Mouse (Mus musculus) megakaryocyte, embryonic 14.5 days (primary cell): ENCODE measurements around the gene Adcy9. TPM values are rescaled to one million over a fixed set of nuclear protein-coding genes. Genes with fewer than 3 reads are reported as not detected.

Source experiments
- H3K27me3 ChIP-seq: replicated peaks from 2 replicates; pipeline ENCODE3; 2012; ENCODE audit warnings: inconsistent platforms
- H3K36me3 ChIP-seq: replicated peaks from 2 replicates; pipeline ENCODE3; 2012; ENCODE audit warnings: low read length, inconsistent platforms, mixed read lengths
- H3K4me1 ChIP-seq: 2 replicates; pipeline ENCODE4 v1.6.1; 2012; ENCODE audit warnings: inconsistent platforms
- H3K4me3 ChIP-seq: replicated peaks from 2 replicates; pipeline ENCODE3; 2012; ENCODE audit warnings: moderate library complexity, mild to moderate bottlenecking, inconsistent platforms
- H3K9me3 ChIP-seq: 2 replicates; pipeline ENCODE4 v1.6.1; 2012; ENCODE audit warnings: inconsistent platforms
- FLI1 ChIP-seq: IDR thresholded peaks from 2 replicates; pipeline ENCODE4 v1.6.1; 2012; ENCODE audit warnings: low read length, inconsistent platforms, mixed read lengths
- GATA1 ChIP-seq: IDR thresholded peaks from 3 replicates; pipeline ENCODE4 v1.6.1; 2012; ENCODE audit warnings: mixed read lengths, low read length, inconsistent platforms, borderline replicate concordance
- polyA plus RNA-seq: library from polyadenylated mRNA; stranded (reverse); fragments of >175 nt; gene quantifications from 2 replicates; pipeline ENCODE4 v1.2.3, GENCODE M21; 2012; ENCODE audit warnings: low replicate concordance; ENCODE audit not compliant: insufficient read depth

Adcy9 gene
- polyA plus RNA-seq, 1 experiment, result 3.5 TPM

GRCm38 (mm10) chr16:4444378-4444777 is 24.1 kb upstream of the Adcy9 start:
- H3K36me3 ChIP-seq, result no peaks in the 10 kb centered on the region
- no peaks in the 10 kb centered on the region for H3K9me3 ChIP-seq
- H3K4me3 ChIP-seq, result no peak overlapping the region
- peaks cover 16% of the 10 kb centered on the region for H3K4me1 ChIP-seq
- H3K27me3 ChIP-seq, result peaks cover 18% of the 10 kb centered on the region
- TF ChIP-seq FLI1, result no peak
- no peak for TF ChIP-seq GATA1

DNA sequence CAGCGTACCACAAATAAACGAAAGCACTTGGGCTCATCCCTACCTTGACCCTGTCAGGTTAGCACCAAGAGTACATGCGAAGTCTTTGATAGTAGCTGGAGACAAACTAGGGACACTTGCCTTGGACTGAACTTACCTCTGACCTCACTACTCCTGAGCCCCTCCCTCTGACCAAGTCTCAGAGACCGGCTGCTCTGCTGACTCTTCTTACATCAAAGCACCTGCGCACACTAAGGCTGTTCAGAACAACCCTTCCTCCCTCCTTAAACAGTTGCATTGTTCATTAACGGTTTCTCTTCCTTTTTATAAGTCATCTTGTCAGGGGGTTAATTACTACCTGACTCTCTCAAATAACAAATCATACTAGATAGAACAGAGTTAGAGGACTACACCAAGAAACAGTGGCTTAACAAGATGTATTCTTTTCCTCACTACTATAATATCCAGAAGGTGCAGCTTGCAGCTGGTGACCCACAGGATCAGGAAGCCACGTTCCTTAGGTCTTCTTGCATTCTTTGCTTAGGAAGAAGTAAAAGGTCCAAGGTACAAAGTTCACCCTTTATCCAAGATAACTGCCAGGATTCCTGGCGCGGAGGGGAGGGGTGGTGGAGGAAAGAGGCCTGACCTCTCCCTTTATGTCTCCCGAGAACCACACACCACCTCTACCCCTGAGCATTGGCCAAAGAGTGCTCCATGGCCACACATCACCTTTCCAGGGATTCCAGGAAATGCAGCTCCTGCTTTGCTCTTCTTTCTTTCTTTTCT is 19.2 kb upstream of the Adcy9 start:
- H3K36me3 ChIP-seq, result no peaks in the 10 kb centered on the region
- H3K4me1 ChIP-seq, result peaks cover 53% of the 10 kb centered on the region
- H3K27me3 ChIP-seq, result peaks cover 4% of the 10 kb centered on the region
- H3K4me3 ChIP-seq, result no peak overlapping the region
- H3K9me3 ChIP-seq, result no peaks in the 10 kb centered on the region
- no peak for TF ChIP-seq FLI1
- TF ChIP-seq GATA1, result no peak

- Histone ChIP-seq H3K4me3 (no peak overlapping the region), H3K27me3 (peaks cover 22% of the 10 kb centered on the region), H3K9me3 (no peaks in the 10 kb centered on the region), H3K4me1 (peaks cover 70% of the 10 kb centered on the region), H3K36me3 (no peaks in the 10 kb centered on the region)
- TF ChIP-seq FLI1 (peak; percentile 61; the same call in 1 of the 2 replicates), GATA1 (no peak)
These were observed 16.4 kb upstream of the Adcy9 start for GRCm38 (mm10) chr16:4436738-4437137.

DNA sequence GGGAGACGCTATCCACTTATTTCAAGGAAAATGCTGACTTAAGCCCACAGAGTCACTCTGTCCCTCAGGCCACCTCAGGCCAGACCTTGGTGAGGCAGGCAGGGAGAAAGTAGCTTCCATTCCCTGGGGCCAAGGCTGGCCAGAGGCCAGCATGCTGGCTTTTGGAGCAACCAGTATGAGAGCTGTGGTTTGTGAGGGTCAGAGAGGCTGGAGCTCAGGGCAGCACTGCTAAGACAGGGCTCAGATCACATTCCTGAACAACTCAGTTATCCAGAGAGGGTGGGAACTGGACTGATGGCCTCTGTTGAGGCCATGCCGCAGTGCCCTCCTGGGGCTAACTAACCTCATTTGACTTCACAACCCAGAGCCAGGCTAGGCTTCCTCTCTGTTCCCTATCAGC is 15.1 kb upstream of the Adcy9 start:
- TF ChIP-seq FLI1, result no peak
- no peak for TF ChIP-seq GATA1

GRCm38 (mm10) chr16:4431841-4432240 is 11.5 kb upstream of the Adcy9 start:
- H3K36me3 ChIP-seq, result no peaks in the 10 kb centered on the region
- H3K27me3 ChIP-seq, result peaks cover 31% of the 10 kb centered on the region
- H3K4me3 ChIP-seq, result no peak overlapping the region
- TF ChIP-seq FLI1 (no peak), GATA1 (no peak)
- peaks cover 68% of the 10 kb centered on the region for H3K4me1 ChIP-seq
- peaks cover 16% of the 10 kb centered on the region for H3K9me3 ChIP-seq

More for the DNA sequence above, 15.1 kb upstream of the Adcy9 start:
- Histone ChIP-seq H3K4me3 (no peak overlapping the region), H3K27me3 (peaks cover 26% of the 10 kb centered on the region), H3K4me1 (peaks cover 84% of the 10 kb centered on the region), H3K9me3 (no peaks in the 10 kb centered on the region), H3K36me3 (no peaks in the 10 kb centered on the region)

- Histone ChIP-seq H3K4me1 (peaks cover 63% of the 10 kb centered on the region), H3K27me3 (peaks cover 33% of the 10 kb centered on the region)
These were observed 10.7 kb upstream of the Adcy9 start for GRCm38 (mm10) chr16:4431013-4431412.

GRCm38 (mm10) chr16:4430232-4430631 is 9.9 kb upstream of the Adcy9 start:
- no peaks in the 10 kb centered on the region for H3K36me3 ChIP-seq
- peaks cover 16% of the 10 kb centered on the region for H3K9me3 ChIP-seq
- TF ChIP-seq GATA1 (no peak), FLI1 (no peak)

More at GRCm38 (mm10) chr16:4431013-4431412, 10.7 kb upstream of the Adcy9 start:
- TF ChIP-seq FLI1 (no peak), GATA1 (no peak)
- Histone ChIP-seq H3K4me3 (no peak overlapping the region), H3K9me3 (peaks cover 16% of the 10 kb centered on the region), H3K36me3 (no peaks in the 10 kb centered on the region)

DNA sequence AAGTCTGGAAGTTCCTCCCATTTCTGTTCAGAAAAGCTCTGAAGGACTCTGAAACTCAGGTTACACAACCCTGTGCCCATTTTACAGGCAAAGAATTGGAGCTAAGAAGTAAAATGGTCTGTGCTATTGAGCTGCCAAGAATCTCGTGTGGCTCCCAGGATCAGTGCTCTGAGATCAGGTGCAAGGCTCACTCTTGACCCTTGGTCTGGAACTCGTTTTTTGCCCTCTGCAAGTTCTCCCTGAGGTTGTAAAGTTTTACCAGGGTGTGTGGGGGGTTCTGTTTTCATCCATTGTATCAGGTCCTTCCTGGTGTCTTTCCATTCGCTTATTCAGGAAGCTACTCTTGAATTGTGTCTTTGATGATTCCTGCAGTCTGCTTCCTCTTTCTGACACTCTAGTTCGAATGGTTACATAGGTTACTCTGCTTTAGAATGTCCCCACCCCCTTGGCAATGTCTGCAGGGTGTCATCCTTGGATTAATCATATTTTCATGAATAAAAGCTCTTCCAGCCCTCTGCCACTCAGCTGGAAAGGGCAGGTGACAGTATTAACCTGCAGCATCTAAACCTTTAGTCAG is 5.4 kb upstream of the Adcy9 start:
- Histone ChIP-seq H3K4me1 (peaks cover 69% of the 10 kb centered on the region), H3K36me3 (no peaks in the 10 kb centered on the region), H3K4me3 (no peak overlapping the region), H3K27me3 (peaks cover 11% of the 10 kb centered on the region), H3K9me3 (peaks cover 16% of the 10 kb centered on the region)
- TF ChIP-seq GATA1 (no peak), FLI1 (no peak)

More at GRCm38 (mm10) chr16:4430232-4430631, 9.9 kb upstream of the Adcy9 start:
- peaks cover 63% of the 10 kb centered on the region for H3K4me1 ChIP-seq
- H3K4me3 ChIP-seq, result no peak overlapping the region
- H3K27me3 ChIP-seq, result peaks cover 33% of the 10 kb centered on the region

GRCm38 (mm10) chr16:4423613-4424012 is 3.3 kb upstream of the Adcy9 start:
- Histone ChIP-seq H3K36me3 (peaks cover 8% of the 10 kb centered on the region), H3K4me3 (no peak overlapping the region), H3K4me1 (peaks cover 71% of the 10 kb centered on the region), H3K9me3 (peaks cover 11% of the 10 kb centered on the region), H3K27me3 (peaks cover 8% of the 10 kb centered on the region)
- TF ChIP-seq FLI1 (no peak), GATA1 (no peak)

DNA sequence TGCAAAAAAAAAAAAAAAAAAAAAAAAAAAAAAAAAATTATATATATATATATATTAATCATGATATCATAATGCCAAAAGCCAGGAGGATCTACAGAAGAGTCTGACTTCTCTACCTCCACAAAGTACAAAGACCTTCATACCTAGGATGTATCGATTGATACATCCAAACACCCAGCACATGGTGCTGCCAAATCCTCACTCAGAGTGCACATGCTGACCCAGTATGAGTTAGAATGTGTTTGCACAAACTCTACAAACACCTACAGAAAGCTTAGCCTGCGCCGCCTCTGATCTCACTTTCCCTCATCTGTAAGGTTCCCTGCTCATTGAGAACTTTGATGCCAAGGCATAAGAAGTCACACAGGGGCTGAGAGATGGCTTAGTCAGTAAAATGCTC is 2.7 kb upstream of the Adcy9 start:
- peaks cover 76% of the 10 kb centered on the region for H3K4me1 ChIP-seq
- H3K27me3 ChIP-seq, result peaks cover 6% of the 10 kb centered on the region
- peaks cover 6% of the 10 kb centered on the region for H3K9me3 ChIP-seq
- no peak overlapping the region for H3K4me3 ChIP-seq
- TF ChIP-seq FLI1, result no peak
- no peak for TF ChIP-seq GATA1
- H3K36me3 ChIP-seq, result peaks cover 14% of the 10 kb centered on the region
